Mouse (Mus musculus) cortical plate, adult 2 months (tissue): ENCODE measurements at regions not wholly inside any gene's neighbourhood (a gene's known extent, or its start where the extent isn't known, plus 50 kb on each side); places are given as distances from the start of the nearest gene placed in this dataset.

Source experiments
- CTCF ChIP-seq: fragments of 200-500 bp; IDR thresholded peaks from 2 replicates; pipeline ENCODE4 v1.5.1; 2011; ENCODE audit warnings: mild to moderate bottlenecking, control low read depth, low read length; ENCODE audit not compliant: insufficient read depth; ENCODE audit errors: extremely low read depth
- POLR2A ChIP-seq: fragments of 200-500 bp; IDR thresholded peaks from 2 replicates; pipeline ENCODE4 v1.6.1; 2011; ENCODE audit warnings: mild to moderate bottlenecking, low read length, control low read depth; ENCODE audit not compliant: insufficient read depth; ENCODE audit errors: extremely low read depth

GRCm38 (mm10) chr15:38584425-38584824, 1159.1 kb downstream of the 4930447A16Rik start:
- no peak for TF ChIP-seq CTCF
- TF ChIP-seq POLR2A: no peak
